Mouse (Mus musculus) C2C12 (cell line): Measurements from ENCODE around the gene Rps15. TPM values are rescaled to one million over a fixed set of nuclear protein-coding genes. Genes with fewer than 3 reads are reported as not detected.

ENCODE experiments used
- H3K27me3 ChIP-seq: one replicate; pipeline ENCODE4 v1.6.1; 2011; ENCODE audit not compliant: control insufficient read depth, insufficient read depth, insufficient read length
- H3K36me3 ChIP-seq: one replicate; pipeline ENCODE4 v1.6.1; 2011; ENCODE audit not compliant: control insufficient read depth, insufficient read depth
- H3K4me3 ChIP-seq: one replicate; pipeline ENCODE4 v1.5.1; 2011; ENCODE audit warnings: mild to moderate bottlenecking, control low read depth; ENCODE audit not compliant: poor library complexity, insufficient read depth, severe bottlenecking
- H3K79me2 ChIP-seq: one replicate; pipeline ENCODE4 v1.6.1; 2011; ENCODE audit not compliant: control insufficient read depth, insufficient read depth
- H3K79me3 ChIP-seq: one replicate; pipeline ENCODE4 v1.6.1; 2011; ENCODE audit warnings: low read depth, control low read depth
- H3ac ChIP-seq: one replicate; pipeline ENCODE3; 2011; ENCODE audit warnings: low read depth; ENCODE audit not compliant: control insufficient read depth, insufficient read length
- CEBPB ChIP-seq: IDR thresholded peaks from one replicate; pipeline ENCODE4 v1.6.1; 2011; ENCODE audit warnings: low read depth, mild to moderate bottlenecking, control low read depth, moderate library complexity
- CTCF ChIP-seq: IDR thresholded peaks from one replicate; pipeline ENCODE4 v1.5.1; 2011; ENCODE audit not compliant: control insufficient read depth, insufficient read depth, insufficient read length
- FOSL1 ChIP-seq: IDR thresholded peaks from one replicate; pipeline ENCODE4 v1.8.0; 2011; ENCODE audit warnings: mild to moderate bottlenecking, low read length; ENCODE audit not compliant: poor library complexity, insufficient read depth, severe bottlenecking
- MAX ChIP-seq: IDR thresholded peaks from one replicate; pipeline ENCODE4 v1.6.1; 2011; ENCODE audit warnings: mild to moderate bottlenecking, control low read depth
- MYOD1 ChIP-seq: IDR thresholded peaks from one replicate; pipeline ENCODE4 v1.6.1; 2011; ENCODE audit warnings: low read depth; ENCODE audit not compliant: control insufficient read depth, insufficient read length
- MYOG ChIP-seq: IDR thresholded peaks from one replicate; pipeline ENCODE4 v1.6.1; 2011; ENCODE audit not compliant: control insufficient read depth, insufficient read length; ENCODE audit errors: extremely low read depth
- USF1 ChIP-seq: IDR thresholded peaks from one replicate; pipeline ENCODE4 v1.6.1; 2011; ENCODE audit warnings: low read depth, mild to moderate bottlenecking, control low read depth, moderate library complexity
- polyA plus RNA-seq: library from polyadenylated mRNA; unstranded; fragments of >200 nt; fragmentation: generic; extraction: Trizol; gene quantifications from one replicate; pipeline ENCODE4 v1.2.1, GENCODE M21; 2012; ENCODE audit warnings: missing spikeins

Rps15 gene
- polyA plus RNA-seq, 1 experiment = 5,397 TPM

GRCm38 (mm10) chr10:80294311-80294710, 2.1 kb downstream of the Rps15 start:
- Histone ChIP-seq H3K36me3 (peaks cover 29% of the 10 kb centered on the region), H3K27me3 (peaks cover 17% of the 10 kb centered on the region), H3ac (peak overlapping the region; percentile 85), H3K79me3 (peaks cover 17% of the 10 kb centered on the region), H3K4me3 (peak overlapping the region; percentile 97), H3K79me2 (peaks cover 31% of the 10 kb centered on the region)
- TF ChIP-seq CEBPB (no peak), FOSL1 (no peak), MYOD1 (no peak), USF1 (no peak), MYOG (no peak), MAX (no peak), CTCF (no peak)

GRCm38 (mm10) chr10:80294788-80295303, 2.6 kb downstream of the Rps15 start:
- Histone ChIP-seq H3K79me3 (peaks cover 17% of the 10 kb centered on the region), H3K79me2 (peaks cover 31% of the 10 kb centered on the region), H3K36me3 (peaks cover 29% of the 10 kb centered on the region), H3K27me3 (peaks cover 22% of the 10 kb centered on the region), H3K4me3 (no peak overlapping the region), H3ac (peak overlapping the region; percentile 85)
- TF ChIP-seq MAX (no peak), FOSL1 (no peak), CTCF (no peak), MYOG (no peak), CEBPB (no peak), USF1 (no peak), MYOD1 (no peak)

- Histone ChIP-seq H3K79me2 (peaks cover 31% of the 10 kb centered on the region), H3K36me3 (peaks cover 29% of the 10 kb centered on the region), H3K27me3 (peaks cover 31% of the 10 kb centered on the region), H3K4me3 (no peak within 1 kb of the TSS), H3ac (peak within 1 kb of the TSS; percentile 85), H3K79me3 (peaks cover 17% of the 10 kb centered on the region)
- TF ChIP-seq CTCF (peak; percentile 79), CEBPB (no peak), MYOG (no peak), FOSL1 (no peak), USF1 (no peak), MAX (no peak), MYOD1 (peak; percentile 13)
These were observed 3.6 kb downstream of the Rps15 start, which contains the start of gene Apc2 for GRCm38 (mm10) chr10:80295618-80296425. TSS of gene Apc2 (plus strand) at chr10:80295977.

- Histone ChIP-seq H3K79me3 (peaks cover 17% of the 10 kb centered on the region), H3K36me3 (peaks cover 29% of the 10 kb centered on the region), H3K27me3 (peaks cover 31% of the 10 kb centered on the region), H3K4me3 (no peak overlapping the region), H3ac (no peak overlapping the region), H3K79me2 (peaks cover 31% of the 10 kb centered on the region)
- no peak for TF ChIP-seq MYOD1
- TF ChIP-seq USF1 = no peak
- no peak for TF ChIP-seq FOSL1
- no peak for TF ChIP-seq CEBPB
- no peak for TF ChIP-seq CTCF
- TF ChIP-seq MYOG = no peak
- no peak for TF ChIP-seq MAX
These were observed 4.6 kb downstream of the Rps15 start for GRCm38 (mm10) chr10:80296824-80297223.

- H3ac ChIP-seq = no peak overlapping the region
- H3K79me2 ChIP-seq = peaks cover 26% of the 10 kb centered on the region
- H3K27me3 ChIP-seq = peaks cover 31% of the 10 kb centered on the region
- TF ChIP-seq CTCF = no peak
- TF ChIP-seq USF1 = no peak
- TF ChIP-seq MYOG = no peak
- no peak for TF ChIP-seq MYOD1
- no peak for TF ChIP-seq FOSL1
- TF ChIP-seq MAX = no peak
- no peak for TF ChIP-seq CEBPB
- H3K4me3 ChIP-seq = no peak overlapping the region
- H3K79me3 ChIP-seq = peaks cover 15% of the 10 kb centered on the region
- H3K36me3 ChIP-seq = peaks cover 29% of the 10 kb centered on the region
These were observed 5.4 kb downstream of the Rps15 start for GRCm38 (mm10) chr10:80297526-80298133.
